Mouse (Mus musculus) C2C12 (cell line): Measurements from ENCODE around the gene Esyt2. TPM values are rescaled to one million over a fixed set of nuclear protein-coding genes. Genes with fewer than 3 reads are reported as not detected.
A peak's percentile ranks its signal among the peaks of the same experiment; 100 is the strongest.

ENCODE experiments used
- H3K27me3 ChIP-seq: one replicate; pipeline ENCODE4 v1.6.1; 2011; ENCODE audit not compliant: control insufficient read depth, insufficient read depth, insufficient read length
- H3K36me3 ChIP-seq: one replicate; pipeline ENCODE4 v1.6.1; 2011; ENCODE audit not compliant: control insufficient read depth, insufficient read depth
- H3K4me3 ChIP-seq: one replicate; pipeline ENCODE4 v1.5.1; 2011; ENCODE audit warnings: mild to moderate bottlenecking, control low read depth; ENCODE audit not compliant: poor library complexity, insufficient read depth, severe bottlenecking
- H3K79me2 ChIP-seq: one replicate; pipeline ENCODE4 v1.6.1; 2011; ENCODE audit not compliant: control insufficient read depth, insufficient read depth
- H3K79me3 ChIP-seq: one replicate; pipeline ENCODE4 v1.6.1; 2011; ENCODE audit warnings: low read depth, control low read depth
- H3ac ChIP-seq: one replicate; pipeline ENCODE3; 2011; ENCODE audit warnings: low read depth; ENCODE audit not compliant: control insufficient read depth, insufficient read length
- CEBPB ChIP-seq: IDR thresholded peaks from one replicate; pipeline ENCODE4 v1.6.1; 2011; ENCODE audit warnings: low read depth, mild to moderate bottlenecking, control low read depth, moderate library complexity
- CTCF ChIP-seq: IDR thresholded peaks from one replicate; pipeline ENCODE4 v1.5.1; 2011; ENCODE audit not compliant: control insufficient read depth, insufficient read depth, insufficient read length
- FOSL1 ChIP-seq: IDR thresholded peaks from one replicate; pipeline ENCODE4 v1.8.0; 2011; ENCODE audit warnings: mild to moderate bottlenecking, low read length; ENCODE audit not compliant: poor library complexity, insufficient read depth, severe bottlenecking
- MAX ChIP-seq: IDR thresholded peaks from one replicate; pipeline ENCODE4 v1.6.1; 2011; ENCODE audit warnings: mild to moderate bottlenecking, control low read depth
- MYOD1 ChIP-seq: IDR thresholded peaks from one replicate; pipeline ENCODE4 v1.6.1; 2011; ENCODE audit warnings: low read depth; ENCODE audit not compliant: control insufficient read depth, insufficient read length
- MYOG ChIP-seq: IDR thresholded peaks from one replicate; pipeline ENCODE4 v1.6.1; 2011; ENCODE audit not compliant: control insufficient read depth, insufficient read length; ENCODE audit errors: extremely low read depth
- USF1 ChIP-seq: IDR thresholded peaks from one replicate; pipeline ENCODE4 v1.6.1; 2011; ENCODE audit warnings: low read depth, mild to moderate bottlenecking, control low read depth, moderate library complexity
- polyA plus RNA-seq: library from polyadenylated mRNA; unstranded; fragments of >200 nt; fragmentation: generic; extraction: Trizol; gene quantifications from one replicate; pipeline ENCODE4 v1.2.1, GENCODE M21; 2012; ENCODE audit warnings: missing spikeins

Esyt2 gene
- polyA plus RNA-seq, 1 experiment = 19.3 TPM

GRCm38 (mm10) chr12:116282856-116283255, 1.9 kb downstream of the Esyt2 start:
- peak overlapping the region; percentile 95 for H3K4me3 ChIP-seq

DNA sequence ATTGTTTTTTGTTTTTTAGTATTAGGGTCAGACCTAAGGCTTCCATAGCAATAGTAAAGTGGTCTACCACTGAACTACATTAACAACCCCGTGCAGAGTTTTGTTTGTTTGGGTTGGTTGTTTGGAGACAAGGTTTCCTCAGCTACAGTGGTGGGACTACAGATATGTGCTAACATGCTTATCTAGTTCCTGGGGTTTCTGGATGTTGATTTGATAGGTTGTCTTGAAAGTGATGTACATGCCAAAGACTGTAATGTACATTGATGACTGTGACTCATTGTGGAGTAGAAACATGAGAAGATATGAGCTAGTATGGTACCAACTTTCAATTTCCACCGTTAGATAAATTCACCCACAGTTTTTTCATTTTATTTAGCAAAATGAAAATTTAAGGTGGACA, 2.5 kb downstream of the Esyt2 start:
- no peaks in the 10 kb centered on the region for H3K27me3 ChIP-seq

More at GRCm38 (mm10) chr12:116282856-116283255, 1.9 kb downstream of the Esyt2 start:
- TF ChIP-seq CEBPB = no peak
- no peak for TF ChIP-seq CTCF
- TF ChIP-seq FOSL1 = no peak
- no peak for TF ChIP-seq MAX
- no peak for TF ChIP-seq MYOG
- Histone ChIP-seq H3K27me3 (no peaks in the 10 kb centered on the region), H3ac (no peak overlapping the region), H3K79me2 (peaks cover 69% of the 10 kb centered on the region), H3K36me3 (peaks cover 17% of the 10 kb centered on the region), H3K79me3 (peaks cover 63% of the 10 kb centered on the region)

GRCm38 (mm10) chr12:116293185-116293584, 12.2 kb downstream of the Esyt2 start:
- Histone ChIP-seq H3K79me3 (peaks cover 64% of the 10 kb centered on the region), H3K36me3 (peaks cover 11% of the 10 kb centered on the region), H3K4me3 (no peak overlapping the region), H3ac (no peak overlapping the region), H3K79me2 (peaks cover 88% of the 10 kb centered on the region), H3K27me3 (no peaks in the 10 kb centered on the region)
- TF ChIP-seq MAX (no peak), CEBPB (no peak), USF1 (no peak), MYOG (no peak), MYOD1 (no peak), CTCF (no peak), FOSL1 (no peak)

More for the DNA sequence above, 2.5 kb downstream of the Esyt2 start:
- Histone ChIP-seq H3K4me3 (peak overlapping the region; percentile 7), H3K79me3 (peaks cover 69% of the 10 kb centered on the region), H3K79me2 (peaks cover 76% of the 10 kb centered on the region), H3ac (no peak overlapping the region), H3K36me3 (peaks cover 17% of the 10 kb centered on the region)
- TF ChIP-seq CTCF (no peak), MYOG (no peak), FOSL1 (no peak), MAX (no peak), CEBPB (no peak), USF1 (no peak), MYOD1 (no peak)

- H3K4me3 ChIP-seq = no peak overlapping the region
- H3K79me2 ChIP-seq = peaks cover 88% of the 10 kb centered on the region
- TF ChIP-seq CTCF (no peak), FOSL1 (peak; percentile 83)
- H3K36me3 ChIP-seq = peaks cover 11% of the 10 kb centered on the region
- H3K79me3 ChIP-seq = peaks cover 63% of the 10 kb centered on the region
- H3K27me3 ChIP-seq = no peaks in the 10 kb centered on the region
- H3ac ChIP-seq = peak overlapping the region; percentile 6
These were observed 12.8 kb downstream of the Esyt2 start for GRCm38 (mm10) chr12:116293599-116294292.

DNA sequence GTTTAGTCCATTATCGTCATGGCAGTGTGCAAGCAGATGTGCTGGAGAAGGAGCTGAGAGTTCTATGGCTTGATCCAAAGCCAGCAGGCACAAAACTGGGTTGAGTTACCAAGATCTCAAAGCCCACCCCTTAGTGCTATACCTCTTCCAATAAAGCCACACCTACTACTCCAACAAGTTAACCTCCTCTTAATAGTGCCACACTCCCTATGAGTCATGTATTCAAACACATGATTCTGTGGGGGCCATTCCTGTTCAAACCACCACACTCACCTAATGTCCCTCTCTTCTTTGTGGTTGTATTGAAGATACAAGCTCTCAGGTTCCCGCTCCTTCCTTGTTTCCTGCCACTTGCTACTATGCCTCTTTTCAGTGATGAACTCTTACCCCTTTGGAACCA, 18.9 kb downstream of the Esyt2 start:
- peaks cover 76% of the 10 kb centered on the region for H3K79me3 ChIP-seq
- H3K79me2 ChIP-seq = peaks cover 90% of the 10 kb centered on the region
- H3ac ChIP-seq = no peak overlapping the region
- H3K4me3 ChIP-seq = no peak overlapping the region
- TF ChIP-seq FOSL1 (peak; percentile 12), USF1 (no peak)
- H3K27me3 ChIP-seq = no peaks in the 10 kb centered on the region
- H3K36me3 ChIP-seq = peaks cover 6% of the 10 kb centered on the region

DNA sequence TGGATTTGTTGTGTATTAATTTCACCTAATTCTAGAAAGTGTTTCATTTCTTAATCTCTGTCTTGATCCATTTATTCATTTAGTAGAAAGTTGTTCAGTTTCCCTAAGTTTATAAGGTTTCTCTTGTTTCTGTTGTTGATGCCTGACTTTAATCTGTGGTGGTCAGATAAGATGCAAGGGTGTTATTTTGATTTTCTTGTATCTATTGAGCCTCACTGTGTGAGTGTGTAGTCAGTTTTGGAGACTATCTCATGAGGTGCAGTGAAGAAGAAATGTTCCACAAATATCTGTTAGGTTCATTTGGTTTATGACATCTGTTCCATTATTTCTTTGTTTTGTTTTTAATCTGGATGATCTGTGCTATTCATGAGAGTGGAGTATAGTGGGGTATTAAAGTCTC, 21.2 kb downstream of the Esyt2 start:
- peaks cover 90% of the 10 kb centered on the region for H3K79me2 ChIP-seq
- H3K4me3 ChIP-seq = no peak overlapping the region
- H3K36me3 ChIP-seq = peaks cover 6% of the 10 kb centered on the region
- TF ChIP-seq MYOD1 (no peak), MAX (no peak), USF1 (no peak), CEBPB (no peak), FOSL1 (no peak)
- peaks cover 68% of the 10 kb centered on the region for H3K79me3 ChIP-seq
- no peaks in the 10 kb centered on the region for H3K27me3 ChIP-seq
- H3ac ChIP-seq = no peak overlapping the region
